Comparison of ENCODE assay signal across 7 mouse cellular contexts in the genomic region with DNA sequence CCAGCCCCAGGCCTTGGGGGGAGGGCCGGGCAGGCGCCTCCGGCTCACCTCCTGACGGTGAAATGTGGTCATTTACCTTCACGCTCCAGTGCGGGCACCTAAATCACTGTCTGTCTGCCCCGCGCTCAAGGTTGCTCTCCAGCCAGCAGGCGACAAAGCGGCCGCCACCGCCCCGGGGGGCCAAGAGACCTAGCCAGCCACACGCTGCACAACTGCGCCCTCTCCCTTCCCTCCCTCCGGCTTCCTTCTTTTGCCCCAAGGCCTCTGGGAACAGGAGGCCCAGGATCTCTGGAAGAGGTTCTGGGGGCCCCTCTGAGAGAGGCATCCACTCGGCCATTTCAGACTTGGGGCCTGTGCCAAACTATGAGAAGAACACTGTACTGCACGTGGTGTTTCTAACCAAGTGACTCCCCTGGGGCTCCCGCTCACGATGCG. TPM values are rescaled to one million over a fixed set of nuclear protein-coding genes. Genes with fewer than 3 reads are reported as not detected.
DNase-seq lines count a peak whose midpoint lies in the region; ATAC-seq and TF ChIP-seq lines count a peak whose summit lies in the region.

No protein-coding gene starts in this region.

- peaks cover 67% of the 10 kb centered on the region for H3K4me1 ChIP-seq in hindbrain, embryonic 10.5 days (replicated peaks)
- peaks cover 28% of the 10 kb centered on the region for H3K4me1 ChIP-seq in limb, embryonic 12.5 days (replicated peaks)
- H3K4me1 ChIP-seq in stomach, postnatal 0 days (replicated peaks; ENCODE audit: control insufficient read depth, insufficient read depth) = peaks cover 3% of the 10 kb centered on the region

- 3% methylated on average over 21 of the region's 21 CpGs for WGBS in hindbrain, embryonic 10.5 days
- 1% methylated on average over 21 of the region's 21 CpGs for WGBS in limb, embryonic 12.5 days
- 3% methylated on average over 21 of the region's 21 CpGs for WGBS in stomach, postnatal 0 days

- 0 out of 2 replicates have a peak, but pooled peaks have one; percentile 5 for TF ChIP-seq CTCF in stomach, postnatal 0 days (IDR thresholded peaks at IDR 0.05; ENCODE audit: low read depth)
- no peak for TF ChIP-seq CTCF in layer of hippocampus, adult 2 months (conservative IDR thresholded peaks at IDR 0.05)

- H3K4me2 ChIP-seq in limb, embryonic 12.5 days = peak overlapping the region; percentile 54
- H3K4me2 ChIP-seq in stomach, postnatal 0 days (replicated peaks; ENCODE audit: low read depth) = peak overlapping the region; percentile 38

- no peaks in the 10 kb centered on the region for H3K36me3 ChIP-seq in hindbrain, embryonic 10.5 days
- H3K36me3 ChIP-seq in limb, embryonic 12.5 days = no peaks in the 10 kb centered on the region
- no peaks in the 10 kb centered on the region for H3K36me3 ChIP-seq in stomach, postnatal 0 days (ENCODE audit: control insufficient read depth, insufficient read depth, low read length)

- H3K27me3 ChIP-seq in hindbrain, embryonic 10.5 days (ENCODE audit: insufficient read depth, poor library complexity, severe bottlenecking) = peaks cover 86% of the 10 kb centered on the region
- H3K27me3 ChIP-seq in limb, embryonic 12.5 days = peaks cover 57% of the 10 kb centered on the region
- no peaks in the 10 kb centered on the region for H3K27me3 ChIP-seq in stomach, postnatal 0 days (ENCODE audit: control insufficient read depth, insufficient read depth, low read length)

- peak overlapping the region; percentile 77 for H3K27ac ChIP-seq in hindbrain, embryonic 10.5 days
- no peak overlapping the region for H3K27ac ChIP-seq in limb, embryonic 12.5 days
- H3K27ac ChIP-seq in stomach, postnatal 0 days (replicated peaks) = no peak overlapping the region
- H3K27ac ChIP-seq in layer of hippocampus, adult 2 months = no peak overlapping the region

- peak overlapping the region; percentile 42; the same call in 1 of the 2 replicates for H3K9ac ChIP-seq in limb, embryonic 12.5 days (replicated peaks)
- no peak overlapping the region for H3K9ac ChIP-seq in stomach, postnatal 0 days (ENCODE audit: low read length)

- DNase-seq in adrenal gland, adult 2 months = peak; percentile 61
- peak; percentile 60 to 64 for DNase-seq in cerebellum, postnatal 25 days
- peak; percentile 31 for DNase-seq in hindbrain, embryonic 10.5 days (ENCODE audit: low spot score)
- DNase-seq in stomach, postnatal 0 days (ENCODE audit: low spot score) = peak; percentile 24
- no peak for DNase-seq in layer of hippocampus, adult 2 months (ENCODE audit: low spot score in 2 of 2)
- no peak for DNase-seq in frontal cortex, postnatal 25 days (ENCODE audit: low spot score in 2 of 2)

- peak overlapping the region; percentile 28 for H3K4me3 ChIP-seq in hindbrain, embryonic 10.5 days
- peak overlapping the region; percentile 24 for H3K4me3 ChIP-seq in limb, embryonic 12.5 days (replicated peaks)
- no peak overlapping the region for H3K4me3 ChIP-seq in stomach, postnatal 0 days (ENCODE audit: low read depth, low read length)
- H3K4me3 ChIP-seq in layer of hippocampus, adult 2 months = no peak overlapping the region

- H3K9me3 ChIP-seq in hindbrain, embryonic 10.5 days = no peaks in the 10 kb centered on the region
- no peaks in the 10 kb centered on the region for H3K9me3 ChIP-seq in limb, embryonic 12.5 days
- no peaks in the 10 kb centered on the region for H3K9me3 ChIP-seq in stomach, postnatal 0 days (ENCODE audit: control insufficient read depth, low read length)

- TF ChIP-seq EP300 in stomach, postnatal 0 days (optimal IDR thresholded peaks at IDR 0.05) = no peak

- no peak for ATAC-seq in limb, embryonic 12.5 days (ENCODE audit: insufficient number of reproducible peaks, insufficient read depth, low FRiP score, low TSS enrichment, low read depth)
- 0 out of 2 replicates have a peak, but pooled peaks have one; percentile 27 for ATAC-seq in stomach, postnatal 0 days (ENCODE audit: low FRiP score, low TSS enrichment)

RNA-seq across cellular contexts. Expression of a gene that starts 54.8 kb away (rescaled TPM):
- total RNA-seq in adrenal gland, adult 2 months (2021) = 10 to 100 TPM; 12.1 to 19.1 TPM
- polyA plus RNA-seq in adrenal gland, adult 2 months (2012; rRNA removed) = 20.8 and 23.1 TPM in 2 replicates
- 12.2 and 13.9 TPM in 2 replicates for polyA plus RNA-seq in hindbrain, embryonic 10.5 days (2016; fragmentation: Nextera tagmentation; extraction: Ambion mirVana)
- 9.4 and 10.7 TPM in 2 replicates for polyA plus RNA-seq in limb, embryonic 12.5 days (2016; fragmentation: Nextera tagmentation; extraction: Ambion mirVana)
- polyA plus RNA-seq in stomach, postnatal 0 days (2015; fragmentation: Nextera tagmentation; extraction: Ambion mirVana) = 9.0 and 10.3 TPM in 2 replicates
- 10 to 100 TPM in 1 of 2 experiments, 1 to 10 TPM in 1; 8.5 to 16.7 TPM for total RNA-seq in layer of hippocampus, adult 2 months (2021)

Comparison
In these comparisons a context has a peak if more than half of its experiments do, and no peak if none do; other contexts are left out.
1. DNase-seq: peak in adrenal gland, adult 2 months (single experiment), cerebellum, postnatal 25 days (2 of 2), hindbrain, embryonic 10.5 days (single experiment) and stomach, postnatal 0 days (single experiment); none in layer of hippocampus, adult 2 months (0 of 2) and frontal cortex, postnatal 25 days (0 of 2).
2. H3K4me3 ChIP-seq: peak in hindbrain, embryonic 10.5 days (single experiment) and limb, embryonic 12.5 days (single experiment); none in stomach, postnatal 0 days (single experiment) and layer of hippocampus, adult 2 months (single experiment).